Mouse (Mus musculus): ENCODE results near the gene Ghr. TPM values are rescaled to one million over a fixed set of nuclear protein-coding genes. Genes with fewer than 3 reads are reported as not detected.
A peak's percentile ranks its signal among the peaks of the same experiment; 100 is the strongest.

Ghr gene
- polyA plus RNA-seq, 1 experiment from 2014 or later, result 60.8 TPM

- H3K9ac ChIP-seq, result no peak overlapping the region
- no peak for ATAC-seq (ENCODE audit: insufficient number of reproducible peaks, low FRiP score, low TSS enrichment, low read depth)
- no peak overlapping the region for H3K4me2 ChIP-seq (replicated peaks)
- no peak overlapping the region for H3K27ac ChIP-seq (replicated peaks)
- no peak overlapping the region for H3K4me3 ChIP-seq (replicated peaks)
- peaks cover 12% of the 10 kb centered on the region for H3K36me3 ChIP-seq
- H3K9me3 ChIP-seq (replicated peaks), result no peaks in the 10 kb centered on the region
- no peaks in the 10 kb centered on the region for H3K4me1 ChIP-seq
- H3K27me3 ChIP-seq, result no peaks in the 10 kb centered on the region
Observed at GRCm38 (mm10) chr15:3281216-3281615, 302.1 kb downstream of the Ghr start.

- WGBS, result 66% methylated on average over 7 of the region's 7 CpGs
- Histone ChIP-seq H3K27me3 (no peaks in the 10 kb centered on the region), H3K36me3 (peaks cover 12% of the 10 kb centered on the region), H3K27ac (replicated peaks) (no peak overlapping the region), H3K9ac (no peak overlapping the region), H3K4me1 (no peaks in the 10 kb centered on the region), H3K9me3 (replicated peaks) (no peaks in the 10 kb centered on the region), H3K4me2 (replicated peaks) (no peak overlapping the region), H3K4me3 (replicated peaks) (no peak overlapping the region)
- ATAC-seq (ENCODE audit: insufficient number of reproducible peaks, low FRiP score, low TSS enrichment, low read depth), result no peak
Observed at GRCm38 (mm10) chr15:3279242-3279641, 304.1 kb downstream of the Ghr start.

DNA sequence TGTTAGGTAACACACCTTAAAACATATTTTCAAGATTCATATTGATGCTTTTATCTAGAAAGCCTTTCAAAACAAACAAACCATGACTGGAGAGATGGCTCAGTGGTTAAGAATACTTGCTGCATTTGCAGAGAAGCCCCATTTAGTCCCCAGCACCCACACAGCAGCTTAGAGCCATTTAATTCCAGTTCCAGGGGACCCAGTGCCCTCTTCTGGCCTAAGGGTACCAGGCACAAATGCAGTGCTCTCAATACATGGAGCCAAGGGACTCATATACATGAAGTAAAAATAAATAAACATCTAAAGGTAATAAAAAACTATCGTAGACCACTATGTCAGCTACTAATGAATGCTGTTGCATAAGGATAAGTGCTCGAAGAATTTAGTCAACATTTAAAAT, 305.9 kb downstream of the Ghr start:
- Histone ChIP-seq H3K9ac (no peak overlapping the region), H3K27ac (replicated peaks) (no peak overlapping the region), H3K4me3 (replicated peaks) (no peak overlapping the region), H3K36me3 (peaks cover 12% of the 10 kb centered on the region), H3K4me1 (no peaks in the 10 kb centered on the region), H3K27me3 (no peaks in the 10 kb centered on the region), H3K9me3 (replicated peaks) (no peaks in the 10 kb centered on the region), H3K4me2 (replicated peaks) (no peak overlapping the region)
- ATAC-seq (ENCODE audit: insufficient number of reproducible peaks, low FRiP score, low TSS enrichment, low read depth), result no peak
- WGBS, result 93% methylated on average over 2 of the region's 2 CpGs

DNA sequence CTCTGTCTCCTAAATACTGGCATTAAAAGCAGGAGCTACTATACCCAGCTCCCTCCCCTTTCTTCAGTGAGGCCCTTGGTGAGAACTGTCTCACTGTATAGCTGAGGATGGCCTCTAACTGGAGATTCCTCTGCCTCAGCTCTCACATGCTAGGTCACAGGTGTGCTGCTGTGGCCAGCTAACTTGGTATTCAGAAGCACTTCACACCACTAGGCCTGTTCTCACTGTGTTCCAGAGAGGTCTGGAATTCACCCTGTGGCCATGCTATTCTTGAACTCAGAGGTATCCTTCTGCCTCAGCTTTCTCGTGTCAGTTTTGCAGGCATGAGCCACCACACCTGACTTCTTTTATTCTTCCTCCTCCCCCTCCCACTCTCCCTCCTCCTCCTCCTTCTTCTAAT, 310.1 kb downstream of the Ghr start:
- WGBS, result 48% methylated on average over 1 of the region's 1 CpGs
- H3K4me2 ChIP-seq (replicated peaks), result no peak overlapping the region
- H3K4me3 ChIP-seq (replicated peaks), result no peak overlapping the region
- peaks cover 17% of the 10 kb centered on the region for H3K4me1 ChIP-seq
- no peak for ATAC-seq (ENCODE audit: insufficient number of reproducible peaks, low FRiP score, low TSS enrichment, low read depth)
- H3K9me3 ChIP-seq (replicated peaks), result no peaks in the 10 kb centered on the region
- no peaks in the 10 kb centered on the region for H3K27me3 ChIP-seq
- no peak overlapping the region for H3K27ac ChIP-seq (replicated peaks)
- peaks cover 7% of the 10 kb centered on the region for H3K36me3 ChIP-seq
- H3K9ac ChIP-seq, result no peak overlapping the region

GRCm38 (mm10) chr15:3271216-3271615, 312.1 kb downstream of the Ghr start:
- H3K27me3 ChIP-seq, result no peaks in the 10 kb centered on the region
- no peaks in the 10 kb centered on the region for H3K9me3 ChIP-seq (replicated peaks)
- H3K36me3 ChIP-seq, result no peaks in the 10 kb centered on the region
- H3K9ac ChIP-seq, result no peak overlapping the region
- H3K4me1 ChIP-seq, result peaks cover 17% of the 10 kb centered on the region
- H3K4me3 ChIP-seq (replicated peaks), result peak overlapping the region; percentile 42
- H3K4me2 ChIP-seq (replicated peaks), result peak overlapping the region; percentile 49
- no peak for ATAC-seq (ENCODE audit: insufficient number of reproducible peaks, low FRiP score, low TSS enrichment, low read depth)
- 28% methylated on average over 6 of the region's 6 CpGs for WGBS
- no peak overlapping the region for H3K27ac ChIP-seq (replicated peaks)

- Histone ChIP-seq H3K27me3 (no peaks in the 10 kb centered on the region), H3K4me2 (replicated peaks) (peak overlapping the region; percentile 49), H3K9ac (0 out of 2 replicates have a peak overlapping the region, but pooled peaks have one; percentile 26), H3K9me3 (replicated peaks) (no peaks in the 10 kb centered on the region), H3K4me3 (replicated peaks) (peak overlapping the region; percentile 42), H3K36me3 (no peaks in the 10 kb centered on the region), H3K4me1 (peaks cover 17% of the 10 kb centered on the region), H3K27ac (replicated peaks) (peak overlapping the region; percentile 93)
- peak; percentile 75; the same call in 1 of the 2 replicates for ATAC-seq (ENCODE audit: insufficient number of reproducible peaks, low FRiP score, low TSS enrichment, low read depth)
- 5% methylated on average over 12 of the region's 12 CpGs for WGBS
Observed at GRCm38 (mm10) chr15:3270646-3271077, 312.6 kb downstream of the Ghr start.

GRCm38 (mm10) chr15:3269996-3270645, 313.2 kb downstream of the Ghr start:
- ATAC-seq (ENCODE audit: insufficient number of reproducible peaks, low FRiP score, low TSS enrichment, low read depth), result peak; percentile 11; the same call in 1 of the 2 replicates
- no peaks in the 10 kb centered on the region for H3K9me3 ChIP-seq (replicated peaks)
- WGBS, result 12% methylated on average over 6 of the region's 6 CpGs
- H3K4me1 ChIP-seq, result peaks cover 17% of the 10 kb centered on the region
- no peak overlapping the region for H3K9ac ChIP-seq
- H3K36me3 ChIP-seq, result no peaks in the 10 kb centered on the region
- peak overlapping the region; percentile 42 for H3K4me3 ChIP-seq (replicated peaks)
- peak overlapping the region; percentile 93 for H3K27ac ChIP-seq (replicated peaks)
- H3K4me2 ChIP-seq (replicated peaks), result peak overlapping the region; percentile 49
- no peaks in the 10 kb centered on the region for H3K27me3 ChIP-seq

GRCm38 (mm10) chr15:3269496-3269895, 313.8 kb downstream of the Ghr start:
- Histone ChIP-seq H3K4me1 (peaks cover 17% of the 10 kb centered on the region), H3K4me2 (replicated peaks) (no peak overlapping the region; the same call in 1 of the 2 replicates), H3K9me3 (replicated peaks) (no peaks in the 10 kb centered on the region), H3K4me3 (replicated peaks) (no peak overlapping the region), H3K36me3 (no peaks in the 10 kb centered on the region), H3K9ac (no peak overlapping the region), H3K27me3 (no peaks in the 10 kb centered on the region), H3K27ac (replicated peaks) (peak overlapping the region; percentile 93)
- peak; percentile 51; the same call in 1 of the 2 replicates for ATAC-seq (ENCODE audit: insufficient number of reproducible peaks, low FRiP score, low TSS enrichment, low read depth)
- 25% methylated on average over 4 of the region's 4 CpGs for WGBS

GRCm38 (mm10) chr15:3268247-3268646, 315.0 kb downstream of the Ghr start, which contains the start of gene Selenop:
Gene Selenop, plus strand, starts transcription at chr15:3268547.
- ATAC-seq (ENCODE audit: insufficient number of reproducible peaks, low FRiP score, low TSS enrichment, low read depth), result no peak
- Histone ChIP-seq H3K4me3 (replicated peaks) (no peak within 1 kb of the TSS), H3K27ac (replicated peaks) (peak within 1 kb of the TSS; percentile 93; the same call in 1 of the 2 replicates), H3K9ac (no peak within 1 kb of the TSS), H3K4me2 (replicated peaks) (no peak within 1 kb of the TSS), H3K36me3 (no peaks in the 10 kb centered on the region), H3K27me3 (no peaks in the 10 kb centered on the region), H3K4me1 (peaks cover 17% of the 10 kb centered on the region), H3K9me3 (replicated peaks) (no peaks in the 10 kb centered on the region)
- WGBS, result 87% methylated on average over 6 of the region's 6 CpGs

Data from embryonic facial prominence, embryonic 15.5 days (tissue).